Mouse (Mus musculus): ENCODE measurements around the gene Ubr7. TPM values are rescaled to one million over a fixed set of nuclear protein-coding genes. Genes with fewer than 3 reads are reported as not detected.

Ubr7 gene
- polyA plus RNA-seq (2012; rRNA removed), result 9.3 and 10.3 TPM in 2 replicates

- peaks cover 2% of the 10 kb centered on the region; the same call in 1 of the 2 replicates for H3K4me1 ChIP-seq (ENCODE audit: control insufficient read depth, insufficient read depth, insufficient read length)
- peak within 1 kb of the TSS; percentile 98 for H3K4me3 ChIP-seq (ENCODE audit: extremely low read depth, insufficient read depth, insufficient read length)
- H3K27me3 ChIP-seq (ENCODE audit: control insufficient read depth, insufficient read depth, low read length), result no peaks in the 10 kb centered on the region
- peak; percentile 90 to 93 for DNase-seq (ENCODE audit: low read depth in 1 of 2, low spot score in 2 of 2)
- WGBS, result under 1% methylated on average over 71 of the region's 73 CpGs
- peak within 1 kb of the TSS; percentile 81 for H3K27ac ChIP-seq (ENCODE audit: insufficient read depth, low read length)
- peaks cover 3% of the 10 kb centered on the region for H3K36me3 ChIP-seq (ENCODE audit: control insufficient read depth, insufficient read depth, low read length)
- TF ChIP-seq CTCF (IDR thresholded peaks at IDR 0.05; ENCODE audit: extremely low read depth, insufficient read depth, insufficient read length, insufficient replicate concordance) (peak; percentile 35; the same call in 1 of the 2 replicates), POLR2A (IDR thresholded peaks at IDR 0.05; ENCODE audit: low read depth, low read length) (peak; percentile 21)
Measured at GRCm38 (mm10) chr12:102757689-102758402, at the start of gene Ubr7, which contains the start of the genes Gm28051 and Gon7. Ubr7 (plus strand) TSS chr12:102757967. Gm28051 (minus strand) TSS chr12:102757765. Gon7 (minus strand) TSS chr12:102757803.

GRCm38 (mm10) chr12:102708220-102708619 is 49.5 kb upstream of the Ubr7 start:
- Histone ChIP-seq H3K4me1 (ENCODE audit: control insufficient read depth, insufficient read depth, insufficient read length) (peaks cover 7% of the 10 kb centered on the region; the same call in 1 of the 2 replicates), H3K36me3 (ENCODE audit: control insufficient read depth, insufficient read depth, low read length) (no peaks in the 10 kb centered on the region), H3K27ac (ENCODE audit: insufficient read depth, low read length) (no peak overlapping the region), H3K4me3 (ENCODE audit: extremely low read depth, insufficient read depth, insufficient read length) (no peak overlapping the region), H3K27me3 (ENCODE audit: control insufficient read depth, insufficient read depth, low read length) (no peaks in the 10 kb centered on the region)
- 85% methylated on average over 11 of the region's 11 CpGs for WGBS
- TF ChIP-seq POLR2A (IDR thresholded peaks at IDR 0.05; ENCODE audit: low read depth, low read length) (no peak), CTCF (IDR thresholded peaks at IDR 0.05; ENCODE audit: extremely low read depth, insufficient read depth, insufficient read length, insufficient replicate concordance) (0 out of 2 replicates have a peak, but pooled peaks have one; percentile 21)
- DNase-seq (ENCODE audit: low read depth in 1 of 2, low spot score in 2 of 2), result no peak

DNA sequence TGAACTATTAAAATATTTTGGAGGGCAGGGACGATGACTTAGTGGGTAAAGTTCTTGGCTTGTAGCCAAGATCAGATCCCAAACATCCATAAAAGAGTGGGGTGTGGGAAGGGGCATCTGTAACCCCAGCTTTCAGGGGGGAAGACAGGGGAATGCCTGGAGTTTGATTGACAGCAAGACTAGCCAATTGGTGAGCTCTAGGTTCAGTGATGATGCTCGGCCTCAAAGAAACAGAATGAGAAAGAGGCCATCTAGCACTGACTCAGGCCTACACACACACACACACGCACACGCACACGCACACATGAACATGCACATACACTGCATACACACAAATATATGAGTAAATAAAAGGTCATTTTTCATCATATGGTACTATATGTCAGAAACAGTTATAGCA is 47.9 kb upstream of the Ubr7 start:
- no peak for TF ChIP-seq POLR2A (IDR thresholded peaks at IDR 0.05; ENCODE audit: low read depth, low read length)
- no peak for TF ChIP-seq CTCF (IDR thresholded peaks at IDR 0.05; ENCODE audit: extremely low read depth, insufficient read depth, insufficient read length, insufficient replicate concordance)
- Histone ChIP-seq H3K36me3 (ENCODE audit: control insufficient read depth, insufficient read depth, low read length) (no peaks in the 10 kb centered on the region), H3K4me3 (ENCODE audit: extremely low read depth, insufficient read depth, insufficient read length) (no peak overlapping the region), H3K27me3 (ENCODE audit: control insufficient read depth, insufficient read depth, low read length) (no peaks in the 10 kb centered on the region), H3K4me1 (ENCODE audit: control insufficient read depth, insufficient read depth, insufficient read length) (peaks cover 10% of the 10 kb centered on the region; the same call in 1 of the 2 replicates), H3K27ac (ENCODE audit: insufficient read depth, low read length) (no peak overlapping the region)
- DNase-seq (ENCODE audit: low read depth in 1 of 2, low spot score in 2 of 2), result no peak
- 93% methylated on average over 5 of the region's 5 CpGs for WGBS

DNA sequence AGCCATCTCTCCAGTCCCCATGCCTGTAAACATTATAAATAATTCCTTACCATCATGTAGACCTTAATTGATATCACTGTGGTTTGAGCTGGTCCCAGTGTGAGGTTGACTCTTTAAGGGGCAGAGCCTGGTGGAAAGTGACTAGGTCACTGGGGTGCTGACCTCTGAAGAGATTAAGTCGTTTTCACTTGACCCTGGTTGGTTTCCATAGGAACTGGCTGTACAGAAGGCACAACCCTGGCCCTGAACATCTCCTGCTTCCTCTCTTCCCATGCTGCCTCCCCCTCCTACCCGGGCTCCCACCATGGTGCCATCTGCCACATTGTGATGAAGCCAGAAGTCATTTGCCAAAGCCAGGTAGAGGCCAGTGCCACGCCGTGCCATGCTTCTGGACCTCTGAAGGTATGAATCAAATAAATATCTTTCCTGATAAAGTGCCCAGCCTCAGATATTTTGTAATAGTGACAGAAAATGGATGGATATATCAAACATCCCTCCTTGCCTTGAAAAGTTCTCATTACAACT is 46.9 kb upstream of the Ubr7 start:
- Histone ChIP-seq H3K27ac (ENCODE audit: insufficient read depth, low read length) (no peak overlapping the region), H3K4me1 (ENCODE audit: control insufficient read depth, insufficient read depth, insufficient read length) (peaks cover 6% of the 10 kb centered on the region; the same call in 1 of the 2 replicates), H3K27me3 (ENCODE audit: control insufficient read depth, insufficient read depth, low read length) (no peaks in the 10 kb centered on the region), H3K36me3 (ENCODE audit: control insufficient read depth, insufficient read depth, low read length) (no peaks in the 10 kb centered on the region), H3K4me3 (ENCODE audit: extremely low read depth, insufficient read depth, insufficient read length) (no peak overlapping the region)
- no peak for DNase-seq (ENCODE audit: low read depth in 1 of 2, low spot score in 2 of 2)
- TF ChIP-seq POLR2A (IDR thresholded peaks at IDR 0.05; ENCODE audit: low read depth, low read length), result no peak
- no peak for TF ChIP-seq CTCF (IDR thresholded peaks at IDR 0.05; ENCODE audit: extremely low read depth, insufficient read depth, insufficient read length, insufficient replicate concordance)
- WGBS, result 75% methylated on average over 4 of the region's 4 CpGs

GRCm38 (mm10) chr12:102713153-102713865 is 44.5 kb upstream of the Ubr7 start:
- peak overlapping the region; percentile 71 for H3K27ac ChIP-seq (ENCODE audit: insufficient read depth, low read length)
- peaks cover 5% of the 10 kb centered on the region; the same call in 1 of the 2 replicates for H3K4me1 ChIP-seq (ENCODE audit: control insufficient read depth, insufficient read depth, insufficient read length)

GRCm38 (mm10) chr12:102714116-102714515 is 43.7 kb upstream of the Ubr7 start:
- TF ChIP-seq POLR2A (IDR thresholded peaks at IDR 0.05; ENCODE audit: low read depth, low read length) (no peak), CTCF (IDR thresholded peaks at IDR 0.05; ENCODE audit: extremely low read depth, insufficient read depth, insufficient read length, insufficient replicate concordance) (no peak)

More at GRCm38 (mm10) chr12:102713153-102713865, 44.5 kb upstream of the Ubr7 start:
- TF ChIP-seq CTCF (IDR thresholded peaks at IDR 0.05; ENCODE audit: extremely low read depth, insufficient read depth, insufficient read length, insufficient replicate concordance) (no peak), POLR2A (IDR thresholded peaks at IDR 0.05; ENCODE audit: low read depth, low read length) (no peak)
- no peaks in the 10 kb centered on the region for H3K36me3 ChIP-seq (ENCODE audit: control insufficient read depth, insufficient read depth, low read length)
- no peak for DNase-seq (ENCODE audit: low read depth in 1 of 2, low spot score in 2 of 2)
- WGBS, result 34% methylated on average over 20 of the region's 20 CpGs
- no peak overlapping the region; the same call in 1 of the 2 replicates for H3K4me3 ChIP-seq (ENCODE audit: extremely low read depth, insufficient read depth, insufficient read length)
- no peaks in the 10 kb centered on the region for H3K27me3 ChIP-seq (ENCODE audit: control insufficient read depth, insufficient read depth, low read length)

More at GRCm38 (mm10) chr12:102714116-102714515, 43.7 kb upstream of the Ubr7 start:
- WGBS, result 45% methylated on average over 2 of the region's 2 CpGs
- no peak overlapping the region for H3K4me3 ChIP-seq (ENCODE audit: extremely low read depth, insufficient read depth, insufficient read length)
- H3K4me1 ChIP-seq (ENCODE audit: control insufficient read depth, insufficient read depth, insufficient read length), result peaks cover 5% of the 10 kb centered on the region; the same call in 1 of the 2 replicates
- peak in 1 of 2 experiments; percentile 29 for DNase-seq (ENCODE audit: low read depth in 1 of 2, low spot score in 2 of 2)
- no peaks in the 10 kb centered on the region for H3K36me3 ChIP-seq (ENCODE audit: control insufficient read depth, insufficient read depth, low read length)
- H3K27ac ChIP-seq (ENCODE audit: insufficient read depth, low read length), result no peak overlapping the region
- H3K27me3 ChIP-seq (ENCODE audit: control insufficient read depth, insufficient read depth, low read length), result no peaks in the 10 kb centered on the region

Data from spleen, adult 2 months (tissue).